Mouse (Mus musculus): ENCODE measurements around the gene Scly. TPM values are rescaled to one million over a fixed set of nuclear protein-coding genes. Genes with fewer than 3 reads are reported as not detected.

Scly gene
- polyA plus RNA-seq, 1 experiment from 2014 or later: 18.6 TPM

- Histone ChIP-seq H3K27me3 (replicated peaks) (no peaks in the 10 kb centered on the region), H3K9ac (no peak overlapping the region), H3K4me3 (replicated peaks) (no peak overlapping the region), H3K9me3 (no peaks in the 10 kb centered on the region), H3K36me3 (peaks cover 22% of the 10 kb centered on the region), H3K4me1 (replicated peaks) (peaks cover 11% of the 10 kb centered on the region), H3K27ac (no peak overlapping the region), H3K4me2 (replicated peaks) (no peak overlapping the region)
- no peak for ATAC-seq
- WGBS: 91% methylated on average over 4 of the region's 4 CpGs
Measured at GRCm38 (mm10) chr1:91304621-91305020, 6.5 kb downstream of the Scly start.

GRCm38 (mm10) chr1:91309366-91310085, 11.4 kb downstream of the Scly start:
- Histone ChIP-seq H3K9ac (no peak overlapping the region), H3K36me3 (peaks cover 22% of the 10 kb centered on the region), H3K27me3 (replicated peaks) (no peaks in the 10 kb centered on the region), H3K4me2 (replicated peaks) (no peak overlapping the region), H3K9me3 (no peaks in the 10 kb centered on the region), H3K4me3 (replicated peaks) (no peak overlapping the region), H3K27ac (no peak overlapping the region), H3K4me1 (replicated peaks) (no peaks in the 10 kb centered on the region)
- 93% methylated on average over 13 of the region's 13 CpGs for WGBS
- ATAC-seq: no peak

- ATAC-seq: no peak
- 76% methylated on average over 4 of the region's 4 CpGs for WGBS
- Histone ChIP-seq H3K36me3 (peaks cover 15% of the 10 kb centered on the region), H3K4me2 (replicated peaks) (no peak overlapping the region), H3K4me1 (replicated peaks) (no peaks in the 10 kb centered on the region), H3K9ac (no peak overlapping the region), H3K4me3 (replicated peaks) (no peak overlapping the region), H3K27ac (no peak overlapping the region), H3K27me3 (replicated peaks) (no peaks in the 10 kb centered on the region), H3K9me3 (no peaks in the 10 kb centered on the region)
Measured at GRCm38 (mm10) chr1:91312273-91312672, 14.1 kb downstream of the Scly start.

- H3K4me3 ChIP-seq (replicated peaks): no peak overlapping the region
- H3K27me3 ChIP-seq (replicated peaks): no peaks in the 10 kb centered on the region
- H3K4me1 ChIP-seq (replicated peaks): no peaks in the 10 kb centered on the region
- H3K36me3 ChIP-seq: peaks cover 10% of the 10 kb centered on the region
- 38% methylated on average over 5 of the region's 5 CpGs for WGBS
- H3K9me3 ChIP-seq: no peaks in the 10 kb centered on the region
- no peak overlapping the region; the same call in 1 of the 2 replicates for H3K4me2 ChIP-seq (replicated peaks)
- H3K9ac ChIP-seq: no peak overlapping the region
- peak overlapping the region; percentile 45; the same call in 1 of the 2 replicates for H3K27ac ChIP-seq
- peak; percentile 22; the same call in 1 of the 2 replicates for ATAC-seq
Measured at GRCm38 (mm10) chr1:91313251-91313650, 15.1 kb downstream of the Scly start.

- H3K9ac ChIP-seq: no peak overlapping the region
- 0 out of 2 replicates have a peak, but pooled peaks cover 2% of the 10 kb centered on the region for H3K4me1 ChIP-seq (replicated peaks)
- H3K4me3 ChIP-seq (replicated peaks): no peak overlapping the region
- H3K4me2 ChIP-seq (replicated peaks): no peak overlapping the region
- ATAC-seq: no peak
- WGBS: 78% methylated on average over 6 of the region's 6 CpGs
- no peaks in the 10 kb centered on the region for H3K27me3 ChIP-seq (replicated peaks)
- no peaks in the 10 kb centered on the region for H3K36me3 ChIP-seq
- H3K27ac ChIP-seq: no peak overlapping the region
- H3K9me3 ChIP-seq: no peaks in the 10 kb centered on the region
Measured at GRCm38 (mm10) chr1:91317656-91318055, 19.5 kb downstream of the Scly start.

- Histone ChIP-seq H3K4me3 (replicated peaks) (no peak within 1 kb of the TSS), H3K27me3 (replicated peaks) (no peaks in the 10 kb centered on the region), H3K36me3 (no peaks in the 10 kb centered on the region), H3K9me3 (no peaks in the 10 kb centered on the region), H3K27ac (no peak within 1 kb of the TSS), H3K4me2 (replicated peaks) (no peak within 1 kb of the TSS), H3K4me1 (replicated peaks) (0 out of 2 replicates have a peak, but pooled peaks cover 2% of the 10 kb centered on the region), H3K9ac (no peak within 1 kb of the TSS)
- WGBS: 55% methylated on average over 19 of the region's 19 CpGs
- ATAC-seq: 0 out of 2 replicates have a peak, but pooled peaks have one; percentile 29
Measured at GRCm38 (mm10) chr1:91321760-91322438, 23.8 kb downstream of the Scly start, which contains the start of gene Espnl. Espnl (plus strand) TSS chr1:91322075.

GRCm38 (mm10) chr1:91324646-91325045, 26.5 kb downstream of the Scly start:
- no peaks in the 10 kb centered on the region for H3K36me3 ChIP-seq
- no peak overlapping the region for H3K27ac ChIP-seq
- H3K4me2 ChIP-seq (replicated peaks): no peak overlapping the region
- H3K4me3 ChIP-seq (replicated peaks): no peak overlapping the region
- H3K27me3 ChIP-seq (replicated peaks): no peaks in the 10 kb centered on the region
- H3K4me1 ChIP-seq (replicated peaks): 0 out of 2 replicates have a peak, but pooled peaks cover 2% of the 10 kb centered on the region
- no peak for ATAC-seq
- no peak overlapping the region for H3K9ac ChIP-seq
- H3K9me3 ChIP-seq: no peaks in the 10 kb centered on the region
- 77% methylated on average over 2 of the region's 2 CpGs for WGBS

GRCm38 (mm10) chr1:91325488-91326042, 27.4 kb downstream of the Scly start:
- Histone ChIP-seq H3K27ac (no peak overlapping the region), H3K4me2 (replicated peaks) (no peak overlapping the region), H3K4me3 (replicated peaks) (no peak overlapping the region), H3K36me3 (no peaks in the 10 kb centered on the region), H3K4me1 (replicated peaks) (0 out of 2 replicates have a peak, but pooled peaks cover 2% of the 10 kb centered on the region), H3K9me3 (no peaks in the 10 kb centered on the region), H3K27me3 (replicated peaks) (no peaks in the 10 kb centered on the region), H3K9ac (no peak overlapping the region)
- WGBS: 68% methylated on average over 4 of the region's 4 CpGs
- ATAC-seq: no peak

GRCm38 (mm10) chr1:91332102-91332501, 34.0 kb downstream of the Scly start:
- Histone ChIP-seq H3K4me3 (replicated peaks) (no peak overlapping the region), H3K27me3 (replicated peaks) (no peaks in the 10 kb centered on the region), H3K4me1 (replicated peaks) (no peaks in the 10 kb centered on the region), H3K27ac (no peak overlapping the region), H3K9me3 (no peaks in the 10 kb centered on the region), H3K9ac (no peak overlapping the region), H3K36me3 (no peaks in the 10 kb centered on the region), H3K4me2 (replicated peaks) (no peak overlapping the region)
- whole genome bisulfite sequencing: 54% methylated on average over 4 of the region's 4 CpGs
- ATAC-seq: no peak

GRCm38 (mm10) chr1:91333582-91333981, 35.4 kb downstream of the Scly start:
- no peak overlapping the region for H3K9ac ChIP-seq
- no peaks in the 10 kb centered on the region for H3K36me3 ChIP-seq
- no peaks in the 10 kb centered on the region for H3K9me3 ChIP-seq
- no peak overlapping the region for H3K4me2 ChIP-seq (replicated peaks)
- no peak overlapping the region for H3K27ac ChIP-seq
- no peaks in the 10 kb centered on the region for H3K4me1 ChIP-seq (replicated peaks)
- ATAC-seq: no peak
- H3K27me3 ChIP-seq (replicated peaks): no peaks in the 10 kb centered on the region
- no peak overlapping the region for H3K4me3 ChIP-seq (replicated peaks)

- no peak for ATAC-seq
- Histone ChIP-seq H3K4me2 (replicated peaks) (no peak overlapping the region), H3K9me3 (no peaks in the 10 kb centered on the region), H3K36me3 (no peaks in the 10 kb centered on the region), H3K4me1 (replicated peaks) (no peaks in the 10 kb centered on the region), H3K9ac (no peak overlapping the region), H3K27ac (no peak overlapping the region), H3K4me3 (replicated peaks) (no peak overlapping the region), H3K27me3 (replicated peaks) (peaks cover 3% of the 10 kb centered on the region; the same call in 1 of the 2 replicates)
- 89% methylated on average over 7 of the region's 7 CpGs for WGBS
Measured at GRCm38 (mm10) chr1:91337355-91337754, 39.2 kb downstream of the Scly start.

- Histone ChIP-seq H3K4me1 (replicated peaks) (peaks cover 12% of the 10 kb centered on the region; the same call in 1 of the 2 replicates), H3K27ac (no peak overlapping the region), H3K9me3 (no peaks in the 10 kb centered on the region), H3K27me3 (replicated peaks) (peaks cover 44% of the 10 kb centered on the region), H3K4me2 (replicated peaks) (no peak overlapping the region), H3K4me3 (replicated peaks) (no peak overlapping the region), H3K36me3 (no peaks in the 10 kb centered on the region), H3K9ac (no peak overlapping the region)
- ATAC-seq: no peak
- WGBS: 77% methylated on average over 3 of the region's 3 CpGs
Measured at GRCm38 (mm10) chr1:91344001-91344400, 45.9 kb downstream of the Scly start.

Data from intestine, embryonic 15.5 days (tissue).